Mouse (Mus musculus) T-cell, adult 2 months (primary cell): ENCODE data around the gene Thbs4.

ENCODE experiments used
- DNase-seq: peaks from one replicate; pipeline ENCODE4 v3.0.0; 2022; ENCODE audit warnings: low spot score

The Thbs4 gene

DNA sequence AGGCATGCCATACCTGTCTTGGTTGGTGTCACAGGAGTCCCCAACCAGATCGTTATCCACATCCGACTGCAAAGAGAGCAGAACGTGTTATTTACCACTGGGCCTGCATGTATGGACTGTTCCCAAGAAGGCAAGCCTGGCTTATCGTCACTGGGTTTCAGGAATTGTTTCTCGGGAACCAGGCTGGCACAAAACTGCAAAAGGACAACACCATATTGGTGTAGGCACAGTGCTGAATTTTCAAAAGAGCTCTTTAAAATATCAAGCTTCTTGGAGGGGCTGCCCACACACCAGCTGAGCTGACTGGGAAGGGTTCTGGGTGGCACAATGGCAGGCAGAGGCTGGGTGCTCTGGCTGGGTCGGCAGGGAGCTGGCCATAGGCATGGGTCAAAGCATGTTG is 34.1 kb downstream of the Thbs4 start:
- no peak for DNase-seq

DNA sequence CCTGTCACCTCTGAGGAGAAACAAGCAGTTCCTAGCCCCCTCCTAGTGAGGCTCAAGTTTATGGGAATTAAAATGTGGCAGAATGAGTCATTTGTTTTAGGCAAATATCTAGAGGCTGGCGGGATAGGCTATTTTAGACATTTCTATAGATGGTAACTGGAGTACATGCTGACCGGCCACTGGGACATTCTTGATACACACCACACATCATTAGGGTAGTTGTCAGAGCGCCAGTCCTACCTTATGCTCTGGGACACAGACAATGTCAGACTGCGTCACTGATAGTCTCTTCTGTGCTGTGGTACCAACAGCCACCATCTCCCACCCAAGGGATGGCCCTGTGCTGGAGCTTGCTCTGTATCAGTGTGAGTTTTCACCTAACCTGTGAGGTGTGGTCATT is 35.5 kb downstream of the Thbs4 start:
- DNase-seq, result no peak

DNA sequence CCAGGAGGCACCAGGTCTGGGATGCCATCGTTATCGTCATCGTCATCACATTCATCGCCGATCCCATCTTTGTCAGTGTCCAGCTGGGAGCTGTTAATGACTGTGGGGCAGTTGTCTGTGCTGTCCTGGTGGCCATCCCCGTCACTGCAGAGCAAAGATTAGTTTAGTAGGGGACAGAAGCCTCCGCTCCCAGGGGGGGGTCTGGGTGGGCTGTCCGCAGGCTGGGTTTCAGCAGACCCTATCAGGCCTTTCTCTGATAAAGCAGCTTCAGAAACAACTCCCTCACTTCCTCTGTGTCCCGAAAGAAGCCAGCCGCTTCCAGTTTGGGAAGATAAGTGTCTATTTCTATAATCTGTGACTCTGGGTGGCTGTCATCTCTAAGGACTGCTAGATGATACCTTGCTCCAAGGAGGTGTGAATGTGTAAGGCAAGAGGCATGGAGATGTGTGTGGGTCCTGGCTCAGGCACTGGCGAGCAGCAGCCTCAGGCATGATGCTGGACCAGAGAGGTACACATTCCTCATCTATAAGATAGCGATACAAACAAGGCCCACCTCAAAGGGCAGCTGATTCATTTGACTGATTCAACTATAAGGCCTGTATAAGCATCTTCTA is 36.5 kb downstream of the Thbs4 start:
- DNase-seq, result no peak

DNA sequence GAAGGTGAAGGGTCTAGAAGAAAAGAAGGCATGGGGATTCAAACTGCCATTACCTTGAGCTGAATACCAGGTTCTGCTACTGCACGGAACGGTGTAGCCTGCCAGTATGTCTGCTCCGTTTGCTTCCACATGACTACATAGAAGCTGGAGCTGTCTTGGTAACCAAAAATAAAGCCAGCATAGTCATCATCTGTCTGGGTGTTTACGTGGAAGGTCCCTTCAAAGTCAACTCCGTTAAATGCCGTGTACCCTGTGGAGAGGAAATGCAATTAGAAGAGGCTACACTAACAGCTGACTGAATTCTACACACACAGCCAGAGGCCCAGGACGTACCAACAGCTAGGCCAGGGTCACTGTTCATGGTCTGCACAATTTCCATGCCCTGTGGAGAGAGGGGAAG is 39.6 kb downstream of the Thbs4 start:
- DNase-seq, result no peak

DNA sequence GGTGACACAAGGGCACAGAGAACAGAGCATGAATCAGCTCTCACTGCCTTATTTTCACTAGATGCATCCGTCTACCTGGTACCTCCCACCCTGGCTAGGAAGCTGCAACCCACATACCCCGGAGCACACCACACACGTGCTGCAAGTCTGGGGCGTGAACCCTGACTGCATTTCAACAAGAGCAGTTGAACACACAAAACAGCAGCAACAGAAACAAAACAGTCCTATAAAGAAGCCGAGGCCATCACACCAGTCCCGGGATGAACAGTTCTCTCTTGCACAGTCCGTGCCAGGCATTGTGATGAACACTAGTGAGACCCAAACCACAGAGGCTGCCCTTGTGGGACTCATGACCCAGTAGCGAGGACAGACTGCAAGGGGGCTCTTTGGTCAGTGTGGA is 40.9 kb downstream of the Thbs4 start:
- DNase-seq, result no peak

DNA sequence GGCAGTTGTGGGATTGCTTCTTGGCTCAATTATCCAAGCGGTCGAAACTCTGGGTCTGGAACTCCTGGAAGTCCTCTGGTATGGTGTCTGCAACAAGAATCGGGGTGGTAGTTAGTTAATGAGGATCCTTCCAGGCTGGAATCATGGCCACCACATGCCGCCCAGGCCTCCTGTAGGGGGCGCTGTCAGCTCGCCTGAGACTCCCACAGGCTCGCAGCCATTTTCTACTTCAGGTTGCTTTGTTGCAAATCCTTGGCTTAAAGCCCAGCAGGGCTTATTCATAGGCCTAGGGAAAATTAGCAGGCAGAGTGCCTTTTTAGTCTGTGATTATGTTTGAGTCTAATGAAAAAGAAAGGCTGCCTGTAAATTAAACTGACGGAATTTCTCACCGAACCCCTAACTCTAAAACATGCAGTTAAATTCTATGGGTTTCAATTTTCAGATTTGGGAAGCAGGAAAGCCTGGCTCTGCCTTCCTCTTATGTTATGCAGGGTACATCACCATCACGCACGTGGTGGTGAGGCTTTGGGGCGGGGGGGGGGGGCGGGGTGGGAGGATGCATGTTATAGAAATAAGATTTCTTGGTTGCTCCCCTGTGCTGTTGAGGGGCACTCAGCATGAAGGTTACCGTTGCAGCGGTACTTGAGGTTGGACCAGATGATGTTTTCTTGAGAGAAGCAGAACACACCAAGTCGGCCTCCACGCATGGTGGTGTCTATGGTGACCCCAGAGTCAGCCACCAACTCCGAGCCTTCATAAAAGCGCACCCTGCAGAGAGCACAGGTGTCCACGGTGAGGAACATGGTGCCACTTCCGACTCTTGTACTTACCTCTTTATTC is 42.7 kb downstream of the Thbs4 start:
- peak; percentile 5 for DNase-seq

DNA sequence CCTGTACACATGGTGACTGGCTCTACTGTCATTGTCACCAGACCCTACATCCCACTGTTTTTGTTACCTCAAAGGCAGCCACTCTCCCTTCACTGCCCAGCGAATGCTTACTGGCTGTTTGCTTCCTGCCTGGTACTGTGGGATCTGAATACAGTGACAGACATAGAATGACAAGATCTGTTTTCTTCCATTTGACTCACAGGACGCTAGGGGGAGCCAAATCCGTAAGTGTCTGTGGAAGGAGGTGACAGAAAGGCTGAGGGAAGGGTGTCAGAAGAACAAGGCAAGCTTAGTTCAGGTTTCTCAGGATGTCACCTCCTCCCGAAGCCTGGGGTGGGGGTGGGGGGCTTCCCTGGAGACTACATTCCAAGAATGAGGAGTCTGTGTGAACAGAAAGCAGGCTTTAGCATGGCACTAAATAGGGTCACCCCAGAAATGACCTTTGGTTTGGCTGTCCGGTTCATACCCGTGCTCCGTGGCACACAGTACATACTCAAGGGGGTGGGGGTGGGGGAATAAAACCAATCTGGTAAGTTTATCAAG is 43.6 kb downstream of the Thbs4 start:
- peak; percentile 39 for DNase-seq

DNA sequence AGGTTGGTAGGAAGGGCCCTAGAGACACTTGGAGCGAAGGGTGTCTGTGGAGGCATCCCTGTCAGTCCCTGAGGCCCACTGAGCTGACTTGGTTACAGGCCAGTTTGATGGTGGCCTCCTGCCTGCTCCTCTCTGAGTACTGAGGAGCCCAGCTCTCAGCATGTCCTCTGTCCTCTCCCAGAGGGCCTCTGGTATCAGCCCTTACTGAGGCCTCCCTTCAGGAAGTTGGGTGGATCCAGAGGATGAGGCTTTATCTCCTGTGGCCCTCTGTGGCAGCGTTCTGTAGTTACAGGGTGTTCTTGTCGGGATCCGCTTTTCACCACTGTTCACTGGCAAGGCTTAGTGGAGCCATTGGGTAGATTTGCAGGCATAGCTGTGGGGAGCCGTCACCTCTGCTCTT is 51.3 kb downstream of the Thbs4 start:
- DNase-seq, result no peak

DNA sequence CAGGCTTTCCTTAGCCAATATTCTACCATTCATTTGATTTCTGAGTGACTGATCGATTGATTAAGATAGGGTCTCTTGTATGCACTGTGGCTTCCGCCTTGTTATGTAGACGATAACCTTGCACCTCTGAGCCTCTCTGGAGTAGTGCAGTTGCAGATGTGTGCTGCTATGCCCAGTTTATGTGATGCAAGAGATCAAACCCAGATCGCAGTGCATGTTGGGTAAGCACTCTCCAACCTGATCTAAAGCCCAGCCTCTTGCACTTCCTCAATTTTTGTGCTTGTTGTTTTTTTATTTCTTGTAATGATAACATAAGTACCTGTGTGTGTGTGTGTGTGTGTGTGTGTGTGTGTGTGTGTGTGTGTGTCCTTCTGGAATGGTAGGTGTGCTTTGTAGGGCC is 51.7 kb downstream of the Thbs4 start:
- DNase-seq, result no peak

DNA sequence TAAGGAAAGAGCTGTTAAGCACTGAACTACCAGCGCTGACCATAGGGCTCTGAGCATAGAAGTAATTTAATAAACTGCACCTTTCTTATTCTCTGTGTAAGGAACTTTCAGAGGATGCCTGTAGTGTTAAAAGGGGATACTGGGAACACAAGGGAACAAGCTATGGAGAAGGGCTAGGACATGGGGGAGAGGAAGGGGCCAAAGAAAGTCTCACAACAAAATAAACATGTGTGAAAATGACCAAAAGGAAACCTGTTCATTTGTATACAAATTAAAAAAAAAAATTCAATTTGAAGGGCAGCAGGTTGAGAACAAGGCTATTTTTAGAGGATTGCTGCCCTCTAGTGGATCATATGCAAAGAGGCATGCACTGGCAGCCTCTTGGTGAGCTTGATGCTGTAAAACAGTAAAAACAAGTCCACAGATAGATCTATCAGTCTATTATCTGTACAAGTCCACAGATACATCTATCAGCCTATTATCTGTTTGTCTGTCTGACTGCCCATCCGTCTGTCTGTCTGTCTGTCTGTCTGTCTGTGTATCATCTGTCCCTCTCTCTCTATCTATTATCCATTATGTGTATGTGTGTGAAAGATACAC is 53.8 kb downstream of the Thbs4 start:
- peak; percentile 34 for DNase-seq

DNA sequence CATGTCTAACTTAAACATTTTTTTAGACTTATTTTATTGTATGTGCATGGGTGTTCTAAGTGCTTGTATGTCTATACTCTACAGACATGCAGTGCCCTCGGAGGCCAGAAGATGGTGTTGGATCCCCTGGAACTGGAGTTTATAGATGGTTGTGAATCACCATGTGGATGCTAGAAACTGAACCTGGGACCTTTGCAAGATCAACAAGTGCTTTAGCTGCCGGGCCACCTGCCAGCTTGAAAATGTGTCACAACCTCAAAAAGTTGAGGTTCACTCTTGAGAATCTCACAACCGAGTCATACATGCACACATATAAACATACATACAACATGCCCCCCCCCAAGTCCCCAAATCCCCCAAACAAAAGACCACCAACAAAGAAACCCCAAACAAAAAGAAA is 54.8 kb downstream of the Thbs4 start:
- no peak for DNase-seq

DNA sequence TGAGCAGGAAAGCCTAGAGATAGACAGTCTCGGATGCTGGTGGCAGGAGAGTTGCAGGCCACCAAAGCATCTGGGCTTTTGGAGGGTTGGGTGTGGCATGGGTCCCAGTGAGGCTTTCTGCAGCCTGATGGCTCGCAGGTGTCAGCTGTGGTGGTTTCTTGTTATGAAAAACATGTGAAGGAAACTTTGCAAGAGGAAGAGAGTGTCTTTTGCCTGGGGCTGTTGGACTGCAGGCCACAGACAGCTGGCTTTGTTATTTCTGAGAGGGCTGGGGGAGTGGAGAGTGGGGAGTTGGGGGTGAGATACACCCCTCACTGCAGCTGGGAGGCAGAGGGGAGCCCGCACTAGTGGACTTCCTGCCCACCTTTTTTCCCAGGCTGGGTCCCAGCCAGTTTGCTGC is 55.8 kb downstream of the Thbs4 start:
- no peak for DNase-seq

DNA sequence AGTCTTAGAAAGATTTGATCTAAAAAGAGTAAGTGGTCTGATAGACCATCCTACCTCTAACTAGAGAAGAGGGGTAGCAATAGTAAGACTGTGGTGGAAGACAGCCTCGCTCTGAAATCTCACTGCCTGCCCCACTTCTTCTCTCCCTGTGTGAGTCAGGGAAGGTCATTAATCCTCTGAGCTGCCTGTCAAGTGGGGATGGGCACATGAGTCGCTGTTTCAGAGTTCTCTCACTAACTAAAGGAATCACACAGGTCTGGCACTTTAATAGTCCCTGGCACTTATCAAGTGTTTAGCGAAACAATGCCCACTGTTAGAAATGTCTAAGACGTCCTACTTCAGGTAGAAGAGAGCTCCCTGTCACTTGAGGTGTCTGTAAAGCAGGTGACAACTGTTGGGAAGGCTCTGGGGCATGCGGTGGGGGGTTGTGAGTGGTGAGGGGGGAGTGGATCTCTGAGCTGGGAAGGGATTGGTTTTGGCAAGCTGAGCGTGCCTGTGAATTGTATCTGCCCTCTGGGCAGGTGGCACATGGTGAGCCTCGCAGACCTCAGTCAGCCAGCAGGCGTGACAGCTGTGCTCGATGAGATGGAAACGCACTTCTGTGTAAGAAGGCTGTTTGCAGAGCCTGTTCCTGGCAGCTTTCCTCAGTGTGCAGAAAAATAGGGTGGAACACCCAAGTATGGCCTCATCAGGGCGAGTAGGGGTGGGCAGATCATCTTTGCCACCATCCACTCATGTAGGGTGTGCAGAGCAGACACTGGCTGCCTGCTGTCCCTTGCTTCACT is 57.9 kb downstream of the Thbs4 start:
- DNase-seq, result no peak

DNA sequence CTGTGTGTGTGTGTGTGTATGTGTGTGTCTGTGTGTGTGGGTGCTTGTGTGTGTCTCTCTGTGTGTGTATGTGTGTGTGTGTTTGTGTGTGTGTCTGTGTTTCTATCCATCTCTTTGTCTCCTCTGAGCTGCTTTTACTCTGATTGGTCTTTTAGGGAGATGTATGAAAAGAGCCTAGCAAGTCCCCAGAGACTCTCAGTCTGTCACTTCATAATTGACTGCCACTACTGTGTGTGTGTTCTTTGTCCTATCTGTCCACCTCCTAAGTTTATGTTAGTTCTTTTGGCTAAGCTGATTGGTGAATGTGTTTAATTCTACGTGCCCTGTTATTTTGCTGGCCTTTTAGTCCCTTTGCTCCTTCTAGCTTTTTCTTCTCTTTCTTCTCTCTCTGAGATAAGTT is 58.9 kb downstream of the Thbs4 start:
- no peak for DNase-seq

DNA sequence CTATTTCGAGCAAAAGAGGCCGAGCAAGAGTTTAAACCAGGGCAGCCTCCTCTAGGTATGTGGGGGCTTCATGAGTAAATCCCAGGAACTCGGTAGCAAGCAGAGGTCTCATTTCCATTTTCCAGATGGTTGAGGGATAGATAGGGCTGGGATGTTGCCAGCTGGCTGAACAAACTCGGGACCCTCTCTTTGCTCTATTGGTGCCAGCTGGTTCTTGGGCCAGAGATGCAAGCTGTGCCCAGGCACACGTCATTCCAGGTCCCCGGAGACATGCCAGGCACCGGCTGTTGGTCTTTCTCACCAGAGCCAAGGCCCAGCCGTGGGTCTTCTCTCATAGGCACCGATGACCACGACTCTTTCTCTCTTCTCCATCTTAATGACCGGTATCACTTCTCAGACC is 60.9 kb downstream of the Thbs4 start:
- no peak for DNase-seq

DNA sequence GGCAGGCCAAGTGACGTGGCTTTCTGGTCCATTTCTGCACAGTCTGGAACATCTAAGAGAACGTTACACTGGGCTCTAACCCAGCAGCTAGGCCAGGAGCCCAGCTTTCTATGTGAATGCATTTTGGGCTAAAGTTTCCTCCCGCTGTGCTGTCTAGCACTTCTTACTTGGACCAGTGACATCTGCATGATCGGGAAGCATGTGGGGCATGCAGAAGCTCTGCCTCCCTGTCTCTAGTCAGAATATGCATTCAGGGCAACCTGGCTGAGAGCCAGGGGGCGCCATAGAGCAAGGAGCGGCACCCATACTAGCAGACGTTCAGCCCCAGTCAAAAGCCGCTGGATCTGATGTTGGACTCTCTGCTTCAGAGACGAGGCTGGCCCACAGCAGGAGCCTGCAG is 61.4 kb downstream of the Thbs4 start:
- peak; percentile 45 for DNase-seq

DNA sequence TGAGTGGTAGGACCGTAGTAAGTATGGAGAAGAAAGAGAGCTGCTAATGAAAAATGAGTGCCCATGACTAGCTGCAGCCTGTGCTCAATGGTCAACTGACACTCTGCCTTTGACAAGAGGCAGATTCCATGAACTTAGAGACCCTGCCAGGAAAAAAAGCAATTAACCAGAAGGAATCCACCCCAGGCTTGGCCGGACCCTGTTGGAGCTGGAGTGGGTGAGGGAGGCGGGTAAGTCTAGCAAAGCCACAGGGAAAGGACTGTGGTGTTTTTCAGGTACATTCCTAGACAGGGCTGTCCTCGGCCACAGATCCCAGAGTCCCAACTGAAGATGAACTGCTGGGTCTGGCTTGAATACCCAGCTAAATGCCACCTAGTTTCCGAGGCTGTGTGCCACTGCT is 61.8 kb downstream of the Thbs4 start:
- DNase-seq, result no peak

DNA sequence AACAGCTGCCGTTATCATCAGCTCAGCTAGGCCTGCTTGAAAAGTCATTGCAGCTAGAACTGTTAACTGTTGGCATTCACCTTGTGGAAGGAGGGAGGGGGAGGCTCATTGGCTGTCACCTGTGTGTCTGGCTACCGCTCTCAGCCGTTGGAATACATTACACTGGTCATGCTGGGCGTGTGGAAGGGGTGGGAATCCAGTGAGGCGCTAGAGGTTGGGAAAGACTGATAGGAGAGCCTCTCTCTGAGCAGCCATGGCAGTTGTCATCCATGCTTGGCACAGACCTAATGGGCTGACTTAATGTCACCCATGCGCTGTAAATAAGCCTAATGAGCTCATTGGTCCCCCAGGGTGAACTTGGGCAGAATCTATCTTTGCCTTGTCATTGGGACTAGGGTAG is 62.8 kb downstream of the Thbs4 start:
- no peak for DNase-seq

DNA sequence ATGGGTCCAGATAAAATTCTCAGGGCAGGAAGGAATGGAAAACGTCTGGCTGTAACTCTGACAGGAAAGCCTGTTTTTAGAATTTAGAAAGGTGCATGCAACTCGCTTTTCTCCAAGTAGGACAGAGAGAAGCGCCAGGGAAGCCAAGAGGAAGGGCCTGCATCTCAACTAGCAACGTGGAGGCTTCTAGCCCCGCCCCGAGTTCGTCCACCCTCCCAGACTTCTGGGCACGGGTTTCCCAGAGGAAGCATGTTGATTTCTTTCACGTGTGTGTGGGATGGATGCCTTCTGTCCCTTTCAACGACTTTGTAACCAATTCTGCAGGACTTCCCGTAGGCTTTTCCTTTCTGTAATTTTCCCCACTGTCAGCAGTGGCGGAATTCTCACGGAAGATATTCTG is 64.8 kb downstream of the Thbs4 start:
- no peak for DNase-seq

DNA sequence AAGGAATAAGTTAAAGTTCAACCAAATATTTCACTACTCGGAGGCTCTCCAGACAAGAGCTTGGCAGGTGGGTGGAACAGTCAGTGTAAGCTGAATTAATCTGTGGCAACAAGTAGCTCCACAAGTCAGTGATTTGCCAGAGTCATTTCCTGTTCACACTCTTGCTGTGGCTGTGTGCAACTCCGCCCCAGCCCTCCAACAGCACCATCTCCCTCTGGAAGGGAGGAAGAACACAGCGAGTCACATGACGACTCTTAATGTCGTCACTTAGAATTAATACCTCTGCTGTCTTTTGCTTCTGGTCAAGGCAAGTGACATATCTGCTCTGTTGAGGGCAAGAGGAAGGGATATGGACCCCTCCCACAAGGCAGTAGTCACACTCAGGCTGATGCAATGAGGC is 72.2 kb downstream of the Thbs4 start:
- DNase-seq, result no peak

DNA sequence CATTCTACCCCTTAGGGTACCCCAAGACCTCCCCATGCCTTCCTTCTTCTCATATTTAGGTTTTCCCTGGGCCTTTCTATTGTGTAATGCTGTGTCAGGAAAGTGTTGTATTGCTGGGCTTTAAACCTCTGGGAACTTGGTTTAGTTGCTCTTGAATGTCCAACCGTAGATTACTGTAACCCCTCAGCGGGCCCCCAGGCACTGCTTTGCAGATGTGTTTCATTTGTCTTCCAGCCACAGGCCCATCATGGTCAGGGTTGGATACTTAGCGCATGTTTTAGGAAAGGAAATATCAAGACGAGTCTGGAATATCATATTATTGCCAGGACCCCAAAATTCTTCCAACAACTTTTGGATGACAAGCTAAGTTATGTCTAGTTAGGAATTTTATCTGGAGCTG is 73.6 kb downstream of the Thbs4 start:
- DNase-seq, result no peak

DNA sequence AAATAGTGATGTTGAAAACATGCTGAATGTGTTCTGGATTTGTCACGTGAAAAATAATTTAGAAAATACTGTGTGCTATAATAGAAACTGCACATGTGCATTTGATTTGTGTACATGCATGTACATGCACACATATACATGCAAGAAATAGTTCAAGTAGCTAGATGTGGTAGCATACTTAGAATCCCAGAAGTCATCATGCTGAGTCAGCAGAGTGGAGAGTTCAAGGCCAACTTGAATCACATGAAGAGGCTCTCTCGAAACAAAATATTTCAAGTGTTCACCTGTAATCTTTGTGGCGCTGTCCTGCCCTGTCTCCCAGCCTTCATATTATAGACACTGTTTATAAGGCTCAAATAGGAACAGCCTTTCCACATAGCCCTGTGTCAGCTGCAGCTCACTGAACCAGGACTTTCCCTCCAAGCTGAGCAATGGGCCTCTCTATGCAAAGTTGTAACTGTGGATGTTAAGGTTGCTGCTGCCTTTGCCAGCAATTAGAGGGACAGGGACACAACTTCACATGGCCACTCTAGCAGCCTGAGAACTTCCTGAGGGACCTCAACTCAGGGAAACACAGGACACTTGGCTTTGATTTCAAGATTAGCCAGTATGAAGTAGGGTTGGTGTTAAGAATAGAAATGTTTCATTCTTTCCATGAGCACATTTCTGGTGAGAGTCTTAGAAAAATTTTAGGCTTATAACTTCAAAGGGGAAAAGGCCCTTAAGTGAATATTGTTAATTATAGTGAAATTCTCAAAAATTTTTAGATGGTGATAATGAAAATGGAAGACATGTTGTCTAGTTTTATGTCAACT is 76.6 kb downstream of the Thbs4 start:
- DNase-seq, result no peak
